Mouse (Mus musculus) kidney, postnatal 0 days (tissue): ENCODE results near the gene Psmg1. TPM values are rescaled to one million over a fixed set of nuclear protein-coding genes. Genes with fewer than 3 reads are reported as not detected.

ENCODE experiments used
- ATAC-seq: fragments of 200-750 bp; cut with Nextera tagmentation; replicated peaks from 2 replicates; pipeline ENCODE4 v1.8.0; 2017; ENCODE audit warnings: low read depth, moderate number of reproducible peaks, moderate TSS enrichment, moderate library complexity; ENCODE audit not compliant: low FRiP score
- DNase-seq: peaks from one replicate; pipeline ENCODE4 v3.0.0-alpha.2; 2016; ENCODE audit warnings: low spot score
- H3K27ac ChIP-seq: fragments of 300-500 bp; sonication (generic); 2 replicates; pipeline ENCODE4 v1.5.1; 2014; ENCODE audit warnings: mild to moderate bottlenecking
- H3K27me3 ChIP-seq: fragments of 300-500 bp; sonication (generic); 2 replicates; pipeline ENCODE4 v1.6.1; 2014; ENCODE audit warnings: low read length, mixed read lengths; ENCODE audit not compliant: insufficient read depth
- H3K36me3 ChIP-seq: fragments of 300-500 bp; sonication (generic); 2 replicates; pipeline ENCODE4 v1.6.1; 2014; ENCODE audit warnings: low read length, mixed read lengths; ENCODE audit not compliant: insufficient read depth
- H3K4me1 ChIP-seq: fragments of 300-500 bp; sonication (generic); replicated peaks from 2 replicates; pipeline ENCODE4 v1.6.1; 2014; ENCODE audit warnings: antibody characterized with exemption, low read length, mixed read lengths; ENCODE audit not compliant: insufficient read depth
- H3K4me2 ChIP-seq: fragments of 300-500 bp; sonication (generic); 2 replicates; pipeline ENCODE4 v1.6.1; 2014; ENCODE audit warnings: mild to moderate bottlenecking, low read length, moderate library complexity, mixed read lengths
- H3K4me3 ChIP-seq: fragments of 300-500 bp; sonication (generic); replicated peaks from 2 replicates; pipeline ENCODE4 v1.5.1; 2014; ENCODE audit warnings: low read depth, low read length
- H3K9ac ChIP-seq: fragments of 300-500 bp; sonication (generic); 2 replicates; pipeline ENCODE4 v1.6.1; 2014; ENCODE audit warnings: low read depth, low read length
- H3K9me3 ChIP-seq: fragments of 300-500 bp; sonication (generic); replicated peaks from 2 replicates; pipeline ENCODE4 v1.6.1; 2016; ENCODE audit warnings: low read length, inconsistent platforms, mixed read lengths
- CTCF ChIP-seq: IDR thresholded peaks from 2 replicates; pipeline ENCODE4 v1.5.1; 2016; ENCODE audit warnings: antibody characterized with exemption, low read depth, mild to moderate bottlenecking, moderate library complexity
- WGBS: fragments of 180-500 bp; shearing (Covaris S2); extraction: QIAGEN DNeasy Blood & Tissue Kit; methylation state at CpG from one replicate; pipeline ENCODE4 v1.1.7; 2014; 5-methylcytosine and 5-hydroxymethylcytosine counted together
- polyA plus RNA-seq: library from polyadenylated mRNA; unstranded; fragments of >200 nt; fragmentation: Nextera tagmentation; extraction: Ambion mirVana; gene quantifications from 2 replicates; pipeline ENCODE4 v1.2.1, GENCODE M21; 2015

Gene Psmg1
- polyA plus RNA-seq, 1 experiment from 2014 or later = 81.5 TPM

GRCm38 (mm10) chr16:95953159-95953650 is 37.6 kb downstream of the Psmg1 start:
- WGBS = 89% methylated on average over 4 of the region's 4 CpGs

DNA sequence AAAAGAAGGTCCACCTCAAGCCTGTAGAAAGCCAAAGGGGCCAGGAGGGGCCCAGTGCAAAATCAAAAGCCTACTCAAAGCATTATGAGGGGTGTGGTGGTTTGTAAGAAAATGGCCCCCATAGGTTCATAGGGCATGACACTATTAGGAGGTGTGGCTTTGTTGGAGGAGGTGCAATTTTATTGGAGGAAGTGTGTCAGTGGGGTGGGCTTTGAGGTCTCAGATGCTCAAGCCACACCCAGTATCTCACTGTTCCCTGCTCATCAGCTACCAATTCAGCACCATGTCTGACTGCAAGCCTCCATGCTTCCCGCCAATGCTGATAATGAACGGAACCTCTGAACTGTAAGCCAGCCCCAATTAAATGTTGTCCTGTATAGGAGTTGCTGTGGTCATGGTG is 39.3 kb downstream of the Psmg1 start:
- Histone ChIP-seq H3K9me3 (no peaks in the 10 kb centered on the region), H3K4me3 (no peak overlapping the region), H3K4me2 (no peak overlapping the region), H3K9ac (no peak overlapping the region), H3K4me1 (no peaks in the 10 kb centered on the region), H3K27me3 (no peaks in the 10 kb centered on the region), H3K36me3 (no peaks in the 10 kb centered on the region), H3K27ac (no peak overlapping the region)
- TF ChIP-seq CTCF = no peak
- no peak for DNase-seq
- no peak for ATAC-seq
- WGBS = 99% methylated on average over 2 of the region's 2 CpGs

More at GRCm38 (mm10) chr16:95953159-95953650, 37.6 kb downstream of the Psmg1 start:
- H3K27me3 ChIP-seq = no peaks in the 10 kb centered on the region
- ATAC-seq (no peak), DNase-seq (no peak)
- H3K4me1 ChIP-seq = no peaks in the 10 kb centered on the region
- H3K4me2 ChIP-seq = no peak overlapping the region
- no peak overlapping the region for H3K4me3 ChIP-seq
- H3K9ac ChIP-seq = no peak overlapping the region
- TF ChIP-seq CTCF = no peak
- no peaks in the 10 kb centered on the region for H3K36me3 ChIP-seq
- H3K9me3 ChIP-seq = no peaks in the 10 kb centered on the region
- no peak overlapping the region for H3K27ac ChIP-seq

- Histone ChIP-seq H3K27me3 (no peaks in the 10 kb centered on the region), H3K4me2 (no peak overlapping the region), H3K27ac (peak overlapping the region; percentile 2; the same call in 1 of the 2 replicates), H3K9ac (no peak overlapping the region), H3K36me3 (no peaks in the 10 kb centered on the region), H3K4me3 (no peak overlapping the region), H3K9me3 (no peaks in the 10 kb centered on the region), H3K4me1 (no peaks in the 10 kb centered on the region)
- no peak for ATAC-seq
- peak; percentile 96 for TF ChIP-seq CTCF
- 22% methylated on average over 20 of the region's 20 CpGs for WGBS
- DNase-seq = peak; percentile 95
Observed at GRCm38 (mm10) chr16:95945389-95946311, 45.1 kb downstream of the Psmg1 start.

GRCm38 (mm10) chr16:95943186-95943585 is 47.6 kb downstream of the Psmg1 start:
- DNase-seq = no peak
- H3K4me2 ChIP-seq = no peak overlapping the region
- no peak overlapping the region for H3K27ac ChIP-seq
- no peaks in the 10 kb centered on the region for H3K36me3 ChIP-seq
- no peaks in the 10 kb centered on the region for H3K27me3 ChIP-seq
- TF ChIP-seq CTCF = no peak
- 86% methylated on average over 6 of the region's 6 CpGs for WGBS
- no peaks in the 10 kb centered on the region for H3K4me1 ChIP-seq
- H3K9ac ChIP-seq = no peak overlapping the region
- H3K4me3 ChIP-seq = no peak overlapping the region
- no peaks in the 10 kb centered on the region for H3K9me3 ChIP-seq
- no peak for ATAC-seq

DNA sequence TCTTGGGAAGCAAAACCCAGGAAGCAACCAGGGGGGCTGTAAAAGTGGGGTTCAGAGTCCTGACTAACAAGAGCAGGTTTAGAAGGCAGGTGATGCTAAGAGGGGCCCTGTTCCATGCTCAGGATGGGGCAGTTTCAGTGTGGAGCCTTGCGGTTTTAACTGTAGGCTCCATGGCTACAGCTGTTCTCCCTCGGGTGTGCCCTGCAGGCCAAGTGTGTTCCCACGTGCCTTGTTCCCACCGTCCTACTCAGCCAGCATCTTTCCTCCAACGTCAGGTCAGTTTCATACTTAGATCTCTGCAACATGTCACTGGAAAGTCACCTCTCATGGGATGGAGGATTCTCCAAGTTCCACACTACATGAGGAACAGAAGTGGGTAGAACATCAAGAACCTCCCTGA is 49.2 kb downstream of the Psmg1 start:
- Histone ChIP-seq H3K36me3 (no peaks in the 10 kb centered on the region), H3K9ac (no peak overlapping the region), H3K4me3 (no peak overlapping the region), H3K27me3 (no peaks in the 10 kb centered on the region), H3K9me3 (no peaks in the 10 kb centered on the region), H3K4me1 (no peaks in the 10 kb centered on the region), H3K27ac (no peak overlapping the region), H3K4me2 (no peak overlapping the region)
- 79% methylated on average over 5 of the region's 5 CpGs for WGBS
- DNase-seq (no peak), ATAC-seq (no peak)
- TF ChIP-seq CTCF = no peak

GRCm38 (mm10) chr16:95935495-95935961 is 55.2 kb downstream of the Psmg1 start:
- Histone ChIP-seq H3K9me3 (no peaks in the 10 kb centered on the region), H3K9ac (no peak overlapping the region), H3K36me3 (no peaks in the 10 kb centered on the region), H3K4me1 (0 out of 2 replicates have a peak, but pooled peaks cover 4% of the 10 kb centered on the region), H3K4me2 (no peak overlapping the region), H3K27ac (no peak overlapping the region), H3K27me3 (no peaks in the 10 kb centered on the region), H3K4me3 (no peak overlapping the region)
- WGBS = 12% methylated on average over 6 of the region's 6 CpGs
- no peak for TF ChIP-seq CTCF
- DNase-seq (peak; percentile 21), ATAC-seq (no peak)
